Mouse (Mus musculus): Measurements from ENCODE around the gene Ttll11.

The Ttll11 gene

GRCm38 (mm10) chr2:35965883-35966513 lies 13.7 kb downstream of the Ttll11 start:
- DNase-seq (ENCODE audit: low spot score in 2 of 2), result no peak

GRCm38 (mm10) chr2:35963280-35963679 lies 16.4 kb downstream of the Ttll11 start:
- DNase-seq (ENCODE audit: low spot score in 2 of 2), result no peak

GRCm38 (mm10) chr2:35961593-35962127 lies 18.1 kb downstream of the Ttll11 start:
- no peak for DNase-seq (ENCODE audit: low spot score in 2 of 2)

GRCm38 (mm10) chr2:35957471-35958140 lies 22.1 kb downstream of the Ttll11 start:
- no peak for DNase-seq (ENCODE audit: low spot score in 2 of 2)

DNA sequence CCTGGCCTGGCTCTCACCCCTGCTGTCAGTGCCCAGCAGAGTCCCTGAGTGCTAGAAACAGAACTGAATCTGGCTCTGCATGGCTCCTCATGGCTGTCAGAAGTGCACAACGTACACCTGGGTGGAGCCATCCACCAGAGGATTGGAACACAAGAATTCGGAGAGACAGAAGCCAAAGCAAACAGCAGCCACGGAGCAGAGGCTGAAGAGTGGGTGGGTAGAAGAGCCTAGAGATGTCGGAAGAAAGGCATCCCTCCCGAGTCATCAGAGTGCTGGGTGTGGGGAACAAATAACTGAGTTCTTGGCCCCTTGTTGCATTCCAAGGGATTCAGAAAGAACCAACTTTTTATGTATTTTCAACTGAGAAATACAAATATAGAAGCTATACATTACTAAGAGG lies 24.5 kb downstream of the Ttll11 start:
- no peak for DNase-seq (ENCODE audit: low spot score in 2 of 2)

- DNase-seq (ENCODE audit: low spot score in 2 of 2), result no peak
Measured at GRCm38 (mm10) chr2:35952187-35952958, 27.3 kb downstream of the Ttll11 start.

GRCm38 (mm10) chr2:35944896-35945295 lies 34.8 kb downstream of the Ttll11 start:
- DNase-seq (ENCODE audit: low spot score in 2 of 2), result no peak

DNA sequence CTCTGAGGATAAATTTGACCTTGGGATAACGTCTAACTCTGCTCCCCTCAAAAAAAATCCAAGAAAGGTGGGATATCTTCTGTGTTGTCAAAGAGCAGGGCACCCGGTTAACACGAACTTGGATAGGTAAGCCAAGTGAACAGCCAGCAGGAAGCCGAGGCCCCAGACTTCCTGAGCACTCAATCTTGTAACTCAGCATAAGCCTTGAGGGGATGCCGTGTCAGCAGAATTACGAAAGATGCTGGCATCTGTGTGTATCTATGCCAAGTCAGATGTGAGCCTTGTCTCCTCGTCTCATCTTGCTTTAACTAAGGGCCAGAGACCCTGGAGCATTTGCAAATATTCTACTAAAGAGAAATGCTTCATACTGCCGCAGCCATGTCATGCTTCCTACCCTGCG lies 36.8 kb downstream of the Ttll11 start:
- DNase-seq (ENCODE audit: low spot score in 2 of 2), result no peak

GRCm38 (mm10) chr2:35935045-35935444 lies 44.7 kb downstream of the Ttll11 start:
- DNase-seq (ENCODE audit: low spot score in 2 of 2), result no peak

- no peak for DNase-seq (ENCODE audit: low spot score in 2 of 2)
Measured at GRCm38 (mm10) chr2:35933116-35933515, 46.6 kb downstream of the Ttll11 start.

DNA sequence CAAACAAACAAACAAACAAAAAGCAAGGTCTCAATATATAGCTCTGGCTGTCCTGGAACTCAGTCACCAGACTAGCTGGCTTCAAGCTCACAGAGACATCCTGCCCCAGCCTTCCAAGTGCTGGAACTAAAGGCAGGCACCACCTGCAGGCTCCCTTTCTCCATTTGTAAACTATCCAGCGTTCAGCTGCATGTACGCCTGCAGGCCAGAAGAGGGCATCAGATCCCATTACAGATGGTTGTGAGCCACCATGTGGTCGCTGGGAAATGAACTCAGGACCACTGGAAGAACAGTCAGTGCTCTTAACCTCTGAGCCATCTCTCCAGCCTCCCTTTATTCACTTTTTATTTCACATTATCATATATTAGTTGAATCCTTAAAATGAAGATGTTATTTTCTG lies 48.1 kb downstream of the Ttll11 start:
- no peak for DNase-seq (ENCODE audit: low spot score in 2 of 2)

GRCm38 (mm10) chr2:35930498-35931149 lies 49.1 kb downstream of the Ttll11 start:
- peak; percentile 43 to 82 for DNase-seq (ENCODE audit: low spot score in 2 of 2)

DNA sequence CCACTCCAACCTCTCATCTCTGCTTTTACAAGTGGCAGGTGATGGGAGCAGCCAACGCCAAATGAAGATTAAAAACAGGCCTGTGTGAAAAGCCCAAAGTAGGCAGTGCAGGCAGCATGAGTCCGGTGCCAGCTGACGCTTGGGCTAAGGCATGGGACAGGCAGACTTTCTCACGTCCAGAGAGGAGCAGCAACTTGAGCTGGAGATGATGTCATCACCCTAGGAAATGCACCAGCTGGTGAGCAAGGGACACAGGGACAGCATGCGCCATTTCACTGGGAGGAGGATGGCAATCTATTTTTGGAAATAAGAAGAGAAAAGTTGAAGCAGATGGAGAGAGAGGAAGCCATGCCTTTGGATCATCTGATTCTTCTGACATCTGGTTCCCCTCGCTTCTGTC lies 51.6 kb downstream of the Ttll11 start:
- DNase-seq (ENCODE audit: low spot score in 2 of 2), result no peak

GRCm38 (mm10) chr2:35924947-35925346 lies 54.8 kb downstream of the Ttll11 start:
- DNase-seq (ENCODE audit: low spot score in 2 of 2), result no peak

DNA sequence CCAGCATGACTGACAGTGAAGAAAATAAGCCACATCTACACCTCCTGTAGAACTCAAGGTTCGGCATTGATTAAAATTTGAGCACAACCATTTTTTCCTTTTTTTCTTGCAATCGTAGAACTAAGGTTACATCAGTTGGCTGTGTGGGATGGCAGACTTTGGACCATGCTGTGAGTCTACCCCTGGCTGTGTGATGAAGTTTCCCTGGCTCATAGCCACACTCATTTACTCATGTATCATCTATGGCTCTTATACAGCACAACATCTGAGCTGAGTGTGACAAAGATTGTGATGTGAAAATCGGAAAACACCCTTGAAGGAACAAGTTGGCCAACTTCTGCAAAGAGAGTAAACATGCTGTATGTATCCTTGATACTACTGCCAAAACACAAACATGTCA lies 56.8 kb downstream of the Ttll11 start:
- DNase-seq (ENCODE audit: low spot score in 2 of 2), result no peak

- no peak for DNase-seq (ENCODE audit: low spot score in 2 of 2)
Measured at GRCm38 (mm10) chr2:35912090-35912489, 67.6 kb downstream of the Ttll11 start.

- no peak for DNase-seq (ENCODE audit: low spot score in 2 of 2)
Measured at GRCm38 (mm10) chr2:35911675-35912074, 68.0 kb downstream of the Ttll11 start.

DNA sequence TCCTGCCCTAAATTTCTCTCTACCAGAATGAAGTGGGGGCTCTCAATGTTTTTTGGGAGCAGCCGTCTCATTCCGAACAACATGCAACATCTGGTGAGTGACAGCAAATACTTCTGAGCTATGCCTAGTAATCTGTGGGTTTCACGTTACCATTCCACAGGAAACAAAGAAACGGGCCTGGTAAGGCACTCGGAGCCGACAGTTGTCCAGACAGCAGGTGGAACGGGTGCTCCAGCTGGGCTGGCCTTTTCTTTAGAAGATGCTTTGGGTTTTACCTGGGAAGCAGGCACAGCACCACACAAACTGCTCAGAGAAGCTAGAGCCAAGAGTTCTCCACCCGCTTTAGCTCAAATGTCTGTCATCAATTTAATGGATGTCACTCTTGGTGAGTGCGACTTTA lies 69.0 kb downstream of the Ttll11 start:
- DNase-seq (ENCODE audit: low spot score in 2 of 2), result no peak

DNA sequence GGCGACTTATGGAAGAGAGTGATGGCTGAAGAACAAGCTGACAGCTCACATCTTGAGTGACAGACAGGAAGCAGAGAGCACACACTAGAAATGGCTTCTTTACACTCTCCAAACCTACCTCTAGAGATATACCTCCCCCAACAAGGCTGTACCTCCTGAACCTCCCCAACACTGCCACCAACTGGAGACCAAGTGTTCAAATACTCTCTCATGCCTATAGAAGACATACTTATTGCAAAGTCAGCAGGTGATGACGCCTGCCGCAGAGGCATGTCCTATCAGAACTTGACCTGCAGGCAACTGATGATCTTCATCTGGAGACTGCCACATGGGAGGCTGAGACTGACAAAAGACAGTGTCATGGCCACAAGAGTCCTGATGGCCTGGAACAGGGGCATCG lies 70.4 kb downstream of the Ttll11 start:
- no peak for DNase-seq (ENCODE audit: low spot score in 2 of 2)

DNA sequence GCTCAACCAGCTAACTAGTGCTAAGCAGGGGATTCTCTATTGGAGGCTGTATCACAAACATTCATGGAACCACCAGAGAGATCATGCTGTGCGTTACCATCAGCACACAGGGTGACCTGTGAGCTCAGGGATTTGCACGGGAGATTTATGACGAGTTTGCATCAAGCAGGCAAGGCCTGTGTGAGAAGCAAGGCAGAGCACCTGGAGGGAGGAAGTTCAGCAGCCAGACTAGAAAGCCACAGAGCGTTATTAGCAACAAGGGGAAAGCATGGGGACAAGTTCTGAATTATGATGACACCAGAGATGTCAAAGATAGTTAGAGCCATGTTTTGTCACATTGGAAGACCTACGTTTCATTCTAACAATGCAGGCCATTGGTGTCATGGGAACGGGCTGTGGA lies 72.1 kb downstream of the Ttll11 start:
- DNase-seq (ENCODE audit: low spot score in 2 of 2), result no peak

DNA sequence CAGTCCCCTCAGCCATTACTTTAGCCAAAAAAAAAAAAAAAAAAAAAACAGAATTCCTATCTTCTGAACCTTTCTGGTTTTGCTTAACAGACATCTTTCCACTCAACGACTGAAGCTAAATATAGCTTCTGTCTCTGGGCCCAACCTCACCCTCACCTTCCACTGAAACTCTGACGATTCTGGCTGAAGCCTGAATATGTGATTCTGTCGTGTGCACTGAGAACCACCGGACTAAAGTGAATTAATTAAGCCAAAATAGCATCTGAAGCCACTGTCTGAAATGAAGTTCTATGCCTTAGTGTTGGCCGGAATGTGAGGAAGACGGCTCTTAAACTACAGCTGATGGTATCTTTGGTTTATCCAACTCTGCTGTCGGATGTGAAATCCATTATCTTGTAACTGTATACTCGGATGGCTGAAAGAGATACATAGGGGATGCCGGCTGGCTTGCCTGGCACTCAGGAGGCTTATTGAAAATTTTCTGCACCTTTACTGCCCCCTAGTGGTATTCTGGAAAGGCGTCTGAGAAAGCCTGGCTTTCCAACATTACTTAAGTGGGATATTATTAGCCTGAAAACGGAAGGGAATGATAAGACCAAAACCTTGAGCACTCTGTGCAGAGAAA lies 73.4 kb downstream of the Ttll11 start:
- DNase-seq (ENCODE audit: low spot score in 2 of 2), result peak in 1 of 2 experiments; percentile 39

DNA sequence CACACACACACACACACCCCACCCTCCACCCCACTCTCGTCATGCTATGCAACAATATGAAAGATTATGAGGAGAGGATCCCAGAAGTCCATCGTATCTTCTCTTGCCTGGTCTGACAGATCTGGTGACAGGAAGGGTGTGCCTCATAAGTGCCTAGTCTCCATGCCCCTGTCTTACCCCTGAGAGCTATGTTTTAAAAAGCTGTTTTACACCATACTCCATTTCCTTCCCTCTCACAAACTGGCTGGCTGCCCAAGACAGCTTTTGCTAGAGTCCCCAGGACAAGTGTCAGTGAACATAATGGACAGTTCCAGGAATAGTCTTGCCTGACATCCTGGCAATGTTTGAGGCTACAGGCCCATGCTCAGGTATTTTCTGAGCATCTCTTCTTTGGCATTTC lies 78.9 kb downstream of the Ttll11 start:
- DNase-seq (ENCODE audit: low spot score in 2 of 2), result no peak
